ENCODE assay signal across 16 mouse cellular contexts in the genomic region with DNA sequence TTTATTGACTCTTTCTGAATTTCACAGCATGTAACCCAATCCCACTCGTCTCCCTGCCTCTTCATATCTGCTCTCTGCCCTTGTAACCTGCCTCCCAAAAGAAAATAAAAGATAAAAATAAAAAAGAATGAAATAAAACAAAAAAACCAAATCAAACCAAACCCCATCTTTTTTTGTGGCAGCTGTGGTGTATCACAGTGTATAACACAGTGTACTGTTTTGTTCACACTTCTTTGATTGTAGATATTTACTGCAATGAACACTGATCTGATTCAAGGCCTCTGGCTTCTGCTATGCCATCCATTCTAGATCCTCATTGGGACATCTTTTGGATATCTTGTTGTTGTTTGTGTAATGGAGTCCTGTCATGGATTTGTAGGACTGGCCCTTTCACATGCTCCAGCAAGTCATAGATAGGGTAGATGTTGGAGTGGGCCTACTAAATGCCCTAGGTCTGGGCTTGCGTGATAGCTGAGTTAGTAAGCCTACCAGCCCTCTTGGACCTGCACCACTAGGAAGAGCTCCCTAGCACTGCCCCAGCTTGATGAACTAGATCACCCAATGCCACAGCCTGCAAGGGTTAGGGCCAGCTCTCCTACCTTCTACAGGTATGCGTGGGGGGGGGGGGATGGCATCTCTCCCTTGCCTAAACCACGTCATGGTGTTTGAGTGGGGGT.
A peak's percentile ranks its signal among the peaks of the same experiment; 100 is the strongest.
DNase-seq lines count a peak whose midpoint lies in the region; ATAC-seq and TF ChIP-seq lines count a peak whose summit lies in the region.
"Had no signal": no experiment of that assay in that cellular context is flagged by ENCODE, and none has a peak within 500 bp of the region (broad histone marks: within the 10 kb centered on the region; RNA-seq: fewer than 3 reads in every experiment).

No protein-coding gene starts in this region.

- peak overlapping the region; percentile 23; the same call in 1 of the 2 replicates for H3K27ac ChIP-seq in embryonic facial prominence, embryonic 13.5 days
- H3K27ac ChIP-seq in embryonic facial prominence, embryonic 10.5 days (replicated peaks), result no peak overlapping the region
- peak overlapping the region; percentile 77 for H3K27ac ChIP-seq in kidney, embryonic 15.5 days
- peak overlapping the region; percentile 81 for H3K27ac ChIP-seq in lung, postnatal 0 days (ENCODE audit: low read length)
- H3K27ac ChIP-seq: liver, embryonic 15.5 days had no signal

- no peak overlapping the region for H3K9ac ChIP-seq in embryonic facial prominence, embryonic 13.5 days
- H3K9ac ChIP-seq in kidney, embryonic 15.5 days, result no peak overlapping the region
- H3K9ac ChIP-seq in lung, postnatal 0 days (replicated peaks; ENCODE audit: low read depth), result no peak overlapping the region
- H3K9ac ChIP-seq: forebrain, postnatal 0 days; hindbrain, embryonic 15.5 days; liver, embryonic 15.5 days had no signal

- H3K36me3 ChIP-seq in embryonic facial prominence, embryonic 13.5 days, result no peaks in the 10 kb centered on the region
- H3K36me3 ChIP-seq in embryonic facial prominence, embryonic 10.5 days (replicated peaks), result no peaks in the 10 kb centered on the region
- no peaks in the 10 kb centered on the region for H3K36me3 ChIP-seq in kidney, embryonic 15.5 days
- no peaks in the 10 kb centered on the region for H3K36me3 ChIP-seq in lung, postnatal 0 days (ENCODE audit: insufficient read depth, low read length)
- H3K36me3 ChIP-seq: hindbrain, embryonic 15.5 days; liver, embryonic 15.5 days had no signal

- 76% methylated on average over 4 of the region's 4 CpGs for WGBS in embryonic facial prominence, embryonic 13.5 days
- WGBS in embryonic facial prominence, embryonic 10.5 days, result 85% methylated on average over 4 of the region's 4 CpGs
- WGBS in kidney, embryonic 15.5 days, result 64% methylated on average over 4 of the region's 4 CpGs
- WGBS in lung, postnatal 0 days, result 70% methylated on average over 4 of the region's 4 CpGs

- no peak for TF ChIP-seq CTCF in lung, postnatal 0 days (IDR thresholded peaks at IDR 0.05)

- H3K9me3 ChIP-seq in embryonic facial prominence, embryonic 13.5 days, result no peaks in the 10 kb centered on the region
- H3K9me3 ChIP-seq in embryonic facial prominence, embryonic 10.5 days, result no peaks in the 10 kb centered on the region
- no peaks in the 10 kb centered on the region for H3K9me3 ChIP-seq in kidney, embryonic 15.5 days (replicated peaks)
- H3K9me3 ChIP-seq in lung, postnatal 0 days (ENCODE audit: low read length), result no peaks in the 10 kb centered on the region
- H3K9me3 ChIP-seq: G1E; hindbrain, embryonic 15.5 days; liver, embryonic 15.5 days had no signal

- no peak for TF ChIP-seq EP300 in lung, postnatal 0 days (IDR thresholded peaks at IDR 0.05)

- no peak overlapping the region for H3K4me2 ChIP-seq in embryonic facial prominence, embryonic 13.5 days
- H3K4me2 ChIP-seq in kidney, embryonic 15.5 days, result no peak overlapping the region; the same call in 1 of the 2 replicates
- no peak overlapping the region for H3K4me2 ChIP-seq in lung, postnatal 0 days (replicated peaks; ENCODE audit: low read depth, low read length)
- H3K4me2 ChIP-seq: hindbrain, embryonic 15.5 days; liver, embryonic 15.5 days had no signal

- DNase-seq in embryonic facial prominence, embryonic 10.5 days (ENCODE audit: low spot score), result no peak
- no peak for DNase-seq in kidney, adult 18-20 months
- peak; percentile 27 for DNase-seq in lung, postnatal 0 days (ENCODE audit: low spot score)
- no peak for DNase-seq in lung, postnatal 14 days
- DNase-seq in adrenal gland, postnatal 4 days (ENCODE audit: low spot score in 2 of 2), result no peak
- no peak for DNase-seq in adrenal gland, adult 2 months
- DNase-seq: adrenal gland, adult 8-10 months; cerebellum, adult 18-20 months; cerebellum, postnatal 36 days; forebrain, postnatal 0 days; kidney, postnatal 10 days had no signal

- H3K4me3 ChIP-seq in embryonic facial prominence, embryonic 13.5 days, result no peak overlapping the region
- H3K4me3 ChIP-seq in embryonic facial prominence, embryonic 10.5 days, result no peak overlapping the region
- H3K4me3 ChIP-seq in kidney, embryonic 15.5 days (replicated peaks), result no peak overlapping the region
- no peak overlapping the region for H3K4me3 ChIP-seq in lung, postnatal 0 days (ENCODE audit: low read depth, low read length)
- H3K4me3 ChIP-seq: hindbrain, embryonic 15.5 days; liver, embryonic 15.5 days had no signal

- no peaks in the 10 kb centered on the region for H3K27me3 ChIP-seq in embryonic facial prominence, embryonic 13.5 days
- H3K27me3 ChIP-seq in embryonic facial prominence, embryonic 10.5 days (replicated peaks; ENCODE audit: low read depth, poor library complexity, severe bottlenecking), result no peaks in the 10 kb centered on the region
- no peaks in the 10 kb centered on the region for H3K27me3 ChIP-seq in kidney, embryonic 15.5 days
- no peaks in the 10 kb centered on the region for H3K27me3 ChIP-seq in lung, postnatal 0 days (replicated peaks; ENCODE audit: insufficient read depth, low read length)
- H3K27me3 ChIP-seq: hindbrain, embryonic 15.5 days; liver, embryonic 15.5 days had no signal

- H3K4me1 ChIP-seq in embryonic facial prominence, embryonic 13.5 days, result peaks cover 17% of the 10 kb centered on the region
- H3K4me1 ChIP-seq in embryonic facial prominence, embryonic 10.5 days, result peaks cover 3% of the 10 kb centered on the region; the same call in 1 of the 2 replicates
- H3K4me1 ChIP-seq in kidney, embryonic 15.5 days, result peaks cover 13% of the 10 kb centered on the region
- H3K4me1 ChIP-seq in lung, postnatal 0 days (ENCODE audit: insufficient read depth, low read depth, low read length), result no peaks in the 10 kb centered on the region
- H3K4me1 ChIP-seq: hindbrain, embryonic 15.5 days; liver, embryonic 15.5 days had no signal

- no peak for ATAC-seq in embryonic facial prominence, embryonic 13.5 days (ENCODE audit: insufficient number of reproducible peaks, insufficient read depth, low FRiP score, low TSS enrichment, low read depth)
- no peak; the same call in 1 of the 2 replicates for ATAC-seq in kidney, embryonic 15.5 days (replicated peaks; ENCODE audit: low FRiP score)
- peak; percentile 41 for ATAC-seq in lung, postnatal 0 days
- ATAC-seq: forebrain, postnatal 0 days had no signal
